Mouse (Mus musculus) adrenal gland, postnatal 36 days (tissue): ENCODE results near the gene Sdk1. TPM values are rescaled to one million over a fixed set of nuclear protein-coding genes. Genes with fewer than 3 reads are reported as not detected.
A peak's percentile ranks its signal among the peaks of the same experiment; 100 is the strongest.

Experiments used
- DNase-seq, 2 experiments: peaks; one replicate each; pipeline ENCODE4 v3.0.0; 2021; ENCODE audit warnings: mixed read lengths in 1 of 2
- total RNA-seq, 2 experiments: library from RNA; stranded (reverse); gene quantifications; 2 replicates each; pipeline ENCODE4 v1.2.3; 2021

The Sdk1 gene
- total RNA-seq, 2 experiments from 2014 or later, result 11.4 to 24.0 TPM

DNA sequence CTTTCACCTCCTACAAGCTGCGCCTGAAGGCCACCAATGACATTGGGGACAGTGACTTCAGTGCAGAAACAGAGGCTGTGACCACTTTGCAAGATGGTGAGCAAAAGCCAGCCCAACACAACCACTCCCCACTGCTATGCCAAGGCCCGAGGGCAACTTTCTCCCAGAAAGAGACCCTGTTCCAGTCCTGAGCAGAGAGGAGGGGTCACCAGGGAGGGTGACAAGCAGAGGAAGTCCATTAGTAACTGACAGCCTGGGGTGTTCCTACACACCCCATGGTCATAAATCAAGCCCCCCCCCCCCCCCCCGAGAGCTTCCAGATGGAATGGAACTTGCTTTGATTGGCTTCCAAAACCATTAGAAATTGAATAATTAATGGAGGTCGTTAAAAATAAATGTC, 886.5 kb downstream of the Sdk1 start:
- no peak for DNase-seq

DNA sequence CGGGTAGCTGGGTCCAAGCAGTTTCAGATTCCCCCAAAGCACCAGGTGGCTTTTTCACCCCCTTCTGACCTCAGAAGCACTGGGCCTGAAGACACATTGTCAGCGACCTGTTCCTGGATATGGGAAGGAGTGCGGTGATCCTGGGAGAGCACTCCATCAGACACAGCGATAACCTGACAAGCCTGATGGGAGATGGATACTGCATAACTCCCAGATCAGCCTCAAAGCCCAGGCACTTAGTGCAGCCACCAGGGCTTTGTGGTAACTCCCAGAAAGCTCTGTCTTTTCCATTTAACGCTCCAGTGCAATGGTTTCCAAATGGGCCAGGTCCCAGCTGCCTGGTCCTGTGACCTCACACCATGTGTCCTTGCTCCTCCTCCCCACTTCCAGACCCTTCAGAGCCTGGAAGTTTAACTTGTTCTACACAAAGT, 886.9 kb downstream of the Sdk1 start:
- no peak for DNase-seq

DNA sequence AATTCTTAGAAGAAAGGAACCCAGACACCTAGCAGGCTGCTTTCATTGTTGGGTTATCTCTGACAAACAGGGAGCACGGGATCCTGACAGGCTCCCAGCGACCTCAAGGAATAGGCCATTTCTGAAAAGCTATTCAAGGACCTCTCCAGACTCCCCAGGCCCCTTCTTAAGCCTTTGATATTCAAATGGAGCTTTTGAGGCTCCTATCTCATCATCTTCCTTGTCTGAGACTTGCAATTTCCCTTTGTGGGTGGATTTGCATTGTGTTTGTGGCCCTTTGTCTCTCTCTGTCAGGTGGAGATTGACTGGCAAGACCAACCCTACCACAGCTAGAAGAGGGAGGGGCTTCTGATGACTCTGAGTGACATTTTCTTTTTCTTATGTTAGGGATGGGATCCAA, 888.7 kb downstream of the Sdk1 start:
- DNase-seq, result no peak

DNA sequence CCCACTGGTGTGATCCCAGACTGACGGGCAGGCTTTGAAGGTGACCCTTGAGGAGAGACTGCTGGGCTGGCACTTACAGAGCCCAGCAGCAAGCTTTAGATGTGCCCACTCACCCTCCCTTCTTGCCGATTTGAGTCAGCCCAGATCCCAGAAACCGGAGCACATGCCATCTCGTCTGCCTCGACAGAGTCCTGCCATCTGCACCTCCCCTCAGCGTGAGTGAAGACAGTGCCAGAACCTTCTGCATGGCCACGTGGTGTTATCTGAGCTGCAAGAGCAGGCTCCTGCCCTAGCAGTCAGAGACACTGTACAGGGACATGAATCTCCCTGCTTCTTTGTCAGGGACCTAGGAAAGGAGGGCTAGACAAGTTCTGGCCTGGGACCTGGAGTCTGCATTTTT, 898.7 kb downstream of the Sdk1 start:
- DNase-seq, result no peak

DNA sequence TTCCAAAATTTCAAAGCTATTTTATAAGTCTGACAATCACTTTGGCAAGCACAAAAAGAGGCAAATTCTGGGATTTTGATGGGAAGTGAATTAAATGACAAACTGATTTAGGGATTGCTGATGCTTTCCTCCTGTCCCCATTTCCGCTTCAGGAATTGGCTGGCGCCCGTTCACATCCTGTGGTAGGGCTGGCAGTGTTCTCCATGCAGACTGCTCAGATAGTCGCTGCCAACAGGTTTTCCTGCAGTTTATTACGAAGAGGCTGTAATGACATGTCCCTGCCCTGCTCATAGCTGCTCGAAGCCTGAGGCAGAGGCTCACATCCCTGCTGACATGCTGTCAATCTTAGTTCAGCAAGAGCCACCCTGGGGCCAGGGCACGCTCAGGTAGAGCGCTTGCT, 908.3 kb downstream of the Sdk1 start:
- DNase-seq, result no peak

DNA sequence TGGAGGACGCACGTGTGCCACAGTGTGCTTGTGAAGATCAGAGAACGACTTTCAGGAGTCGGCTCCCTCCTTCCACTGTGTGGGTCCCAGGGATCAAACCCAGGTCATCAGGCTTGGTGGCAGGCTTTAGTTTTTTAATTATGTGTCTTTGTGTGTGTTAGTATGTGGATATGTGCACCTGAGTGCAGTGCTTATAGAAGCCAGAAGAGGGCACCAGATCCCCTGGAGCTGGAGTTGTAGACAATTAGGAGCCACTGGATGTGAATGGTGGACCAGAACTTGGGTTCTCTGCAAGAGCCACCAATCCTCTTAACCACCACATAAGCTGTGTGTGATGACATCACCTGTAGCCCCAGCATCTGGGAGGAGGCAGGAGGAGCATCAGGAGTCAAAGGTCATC, 909.5 kb downstream of the Sdk1 start:
- no peak for DNase-seq

DNA sequence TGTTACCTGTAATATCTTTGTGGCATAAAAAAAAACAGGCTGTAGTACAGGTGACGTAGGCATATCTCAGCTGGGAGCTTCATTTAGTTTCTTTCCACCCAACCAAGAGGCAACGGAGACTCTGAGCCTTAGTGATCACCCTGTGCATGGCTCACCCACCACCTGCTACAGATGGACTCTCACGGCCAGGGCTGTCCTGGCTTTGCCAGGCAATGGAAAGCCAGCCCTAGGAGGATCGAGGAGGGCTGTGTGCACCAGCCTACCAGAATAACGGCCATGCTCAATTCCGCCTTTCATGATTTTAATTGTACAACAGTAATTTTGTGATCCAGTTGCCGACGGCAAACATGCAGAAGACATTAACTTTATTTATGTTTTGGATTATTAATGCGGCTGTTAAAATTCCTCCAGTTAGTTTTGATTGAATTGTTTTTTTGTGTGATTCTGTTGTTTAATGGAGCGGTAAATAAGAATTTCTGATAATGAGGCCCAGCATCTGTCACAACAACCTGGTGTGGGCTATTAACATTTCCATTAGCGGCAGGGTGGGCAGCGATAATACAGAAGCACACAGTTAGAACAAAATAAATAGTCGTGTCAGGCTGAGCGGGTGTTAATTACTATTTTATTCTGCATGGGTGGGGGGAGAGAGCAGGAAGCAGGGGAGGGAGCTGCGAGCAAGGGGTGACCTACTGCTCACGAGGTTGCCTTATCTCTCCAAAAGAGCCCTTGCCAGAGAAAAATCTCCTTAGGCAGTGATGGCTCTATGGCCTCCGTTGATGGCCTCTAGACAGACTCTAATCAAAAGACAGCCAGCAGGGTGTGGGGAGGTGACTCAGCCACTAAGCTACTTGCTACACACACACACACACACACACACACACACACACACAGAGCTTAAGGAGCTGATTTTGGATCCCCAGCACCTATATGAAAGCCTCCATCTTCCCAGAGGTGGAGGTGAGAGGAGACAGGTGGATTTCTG, 915.9 kb downstream of the Sdk1 start:
- no peak for DNase-seq

DNA sequence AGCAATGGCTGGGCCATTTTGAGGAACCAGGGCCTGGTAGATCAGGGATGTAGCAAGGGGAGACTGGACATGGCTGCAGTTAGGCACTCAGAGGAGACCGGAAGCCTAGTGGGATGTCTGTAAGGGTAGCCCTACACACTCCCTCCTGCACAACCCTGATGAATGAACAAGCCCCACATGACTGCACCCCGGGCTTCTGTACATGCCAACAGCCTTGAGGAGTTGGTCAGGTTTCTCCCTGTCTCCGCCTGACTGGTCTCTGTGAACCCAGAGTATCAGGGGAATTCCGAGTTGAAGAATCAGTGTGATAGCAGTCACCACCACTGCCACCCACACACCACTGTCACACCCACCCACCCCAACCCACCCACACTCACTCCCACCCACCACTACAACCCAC, 922.2 kb downstream of the Sdk1 start:
- DNase-seq, result no peak

DNA sequence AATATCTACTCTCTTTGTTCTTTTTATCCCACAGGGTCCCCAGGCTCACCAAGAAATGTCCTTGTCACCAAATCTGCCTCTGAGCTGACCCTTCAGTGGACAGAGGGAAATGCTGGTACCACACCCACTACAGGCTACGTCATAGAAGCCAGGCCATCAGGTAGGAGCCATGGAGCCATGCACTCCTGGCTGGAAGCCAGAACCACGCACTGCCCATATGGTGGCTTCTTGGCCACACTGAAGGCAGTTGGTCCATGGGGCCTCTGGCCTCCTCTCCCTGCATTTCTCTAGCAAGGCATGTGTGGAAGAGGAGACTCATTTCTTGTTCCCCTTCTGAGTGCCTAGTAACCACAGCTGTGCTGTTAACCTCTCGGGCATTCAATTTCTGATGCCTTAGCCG, 932.3 kb downstream of the Sdk1 start:
- no peak for DNase-seq

DNA sequence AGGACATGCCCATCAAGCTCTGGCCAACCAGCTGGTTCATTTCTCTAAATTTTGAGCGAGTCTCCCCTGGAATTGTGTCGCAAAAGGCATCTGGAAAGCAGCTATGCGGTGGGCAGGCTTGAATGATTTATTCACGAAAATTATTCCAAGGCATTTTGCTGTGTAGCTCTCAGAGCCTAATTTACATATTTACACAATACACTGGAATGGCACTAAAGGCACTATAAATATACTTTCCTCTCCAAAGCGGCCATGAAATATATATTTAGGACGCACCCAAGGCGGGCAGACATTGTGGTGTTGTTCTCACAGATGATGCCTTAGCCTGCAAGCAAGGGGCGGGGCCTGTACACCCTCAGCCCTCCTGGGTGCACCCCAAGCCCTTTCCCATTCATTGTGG, 936.9 kb downstream of the Sdk1 start:
- no peak for DNase-seq

DNA sequence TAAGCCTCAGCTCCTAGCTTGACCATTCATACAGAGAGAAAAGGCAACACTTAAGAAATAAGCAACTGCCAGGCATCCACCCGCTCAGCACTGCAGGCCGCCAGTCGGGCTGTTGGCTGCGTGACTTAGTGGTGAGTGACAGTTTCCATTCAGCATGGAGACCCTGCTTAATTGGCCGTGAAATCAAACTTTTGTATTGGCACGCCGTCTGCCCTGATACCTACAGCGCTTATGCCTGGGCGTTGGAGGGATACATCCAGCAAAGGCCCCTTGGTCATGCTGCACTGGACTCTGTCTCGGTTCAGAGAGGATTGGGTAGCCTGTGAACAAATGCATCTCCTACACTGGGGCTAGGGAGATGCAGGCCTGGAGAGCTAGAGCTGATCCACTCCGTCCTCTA, 938.0 kb downstream of the Sdk1 start:
- no peak for DNase-seq

DNA sequence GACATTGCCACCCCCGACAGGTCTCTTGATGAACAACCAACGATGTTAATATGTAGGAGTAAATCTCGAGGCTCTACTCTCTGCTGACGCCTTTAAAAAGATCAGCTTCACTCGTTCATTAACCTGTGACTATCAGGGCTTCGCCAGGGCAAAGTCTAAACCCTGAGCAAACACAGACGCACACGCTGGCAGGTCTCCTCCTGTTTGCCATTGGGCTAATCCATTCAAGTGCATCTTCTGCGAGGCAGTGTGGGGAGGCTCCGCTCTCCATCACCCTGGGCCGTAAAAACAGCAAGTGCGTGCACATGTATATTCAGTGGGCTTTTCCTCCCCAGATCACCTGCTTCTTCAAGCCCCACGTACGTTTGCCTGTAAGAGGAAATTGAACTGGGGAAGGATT, 940.6 kb downstream of the Sdk1 start:
- DNase-seq, result no peak

DNA sequence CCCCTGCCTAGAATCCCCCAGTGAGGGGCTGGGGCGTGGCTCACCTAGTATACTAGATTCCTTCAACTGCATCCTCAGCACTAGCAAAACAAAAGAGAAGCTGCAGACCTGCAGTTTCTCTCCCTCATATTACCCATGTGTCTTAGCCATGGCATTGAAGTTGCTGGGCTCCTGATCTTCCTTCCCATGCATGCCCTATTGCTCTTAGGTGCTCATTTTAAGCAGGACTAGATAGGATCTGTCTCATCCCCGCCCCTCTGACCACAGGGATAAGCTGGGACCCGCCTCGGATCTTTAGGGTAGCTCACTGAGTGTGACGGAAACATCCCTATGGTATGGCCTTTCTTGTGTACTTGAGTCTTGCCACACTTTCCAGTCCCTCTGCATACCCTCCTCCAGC, 947.5 kb downstream of the Sdk1 start:
- DNase-seq, result no peak

DNA sequence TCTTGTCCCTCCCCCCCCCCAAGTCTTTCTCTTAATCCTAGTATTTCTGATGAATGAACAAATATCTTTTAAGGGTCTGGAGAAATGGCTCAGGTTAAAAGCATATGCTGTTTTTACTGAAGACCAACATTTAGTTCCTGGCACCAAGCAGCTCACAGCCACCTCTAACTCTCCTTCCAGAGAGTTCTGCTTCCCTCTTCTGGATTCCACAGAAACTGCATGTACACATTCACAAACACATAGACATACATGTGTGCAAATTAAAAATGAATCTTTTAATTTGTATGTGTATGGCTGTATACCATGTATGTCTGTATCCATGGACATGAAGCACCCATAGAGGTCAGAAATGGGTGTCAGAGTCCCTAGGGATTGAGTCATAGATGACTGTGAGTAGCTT, 968.6 kb downstream of the Sdk1 start:
- DNase-seq, result peak in 1 of 2 experiments; percentile 19

DNA sequence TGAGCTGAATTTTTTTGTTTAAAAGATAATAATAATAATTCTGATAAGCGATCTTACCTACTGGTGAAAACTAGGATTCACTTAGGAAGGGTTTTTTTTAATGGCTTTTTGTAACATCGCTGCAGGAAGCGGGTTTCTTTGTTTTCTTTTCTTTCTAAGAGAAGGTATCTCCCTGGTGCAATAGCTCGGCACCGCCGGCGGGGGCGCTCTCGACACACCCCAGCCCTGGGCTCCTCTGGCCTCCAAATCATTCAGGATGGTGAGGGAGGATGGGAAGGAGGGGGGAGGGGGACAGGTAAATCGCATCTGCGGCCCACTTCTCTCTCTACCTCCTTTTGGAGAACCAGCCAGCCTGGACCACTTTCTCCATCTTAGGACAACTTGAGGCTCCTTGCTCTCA, 971.0 kb downstream of the Sdk1 start:
- peak in 1 of 2 experiments; percentile 4 for DNase-seq

DNA sequence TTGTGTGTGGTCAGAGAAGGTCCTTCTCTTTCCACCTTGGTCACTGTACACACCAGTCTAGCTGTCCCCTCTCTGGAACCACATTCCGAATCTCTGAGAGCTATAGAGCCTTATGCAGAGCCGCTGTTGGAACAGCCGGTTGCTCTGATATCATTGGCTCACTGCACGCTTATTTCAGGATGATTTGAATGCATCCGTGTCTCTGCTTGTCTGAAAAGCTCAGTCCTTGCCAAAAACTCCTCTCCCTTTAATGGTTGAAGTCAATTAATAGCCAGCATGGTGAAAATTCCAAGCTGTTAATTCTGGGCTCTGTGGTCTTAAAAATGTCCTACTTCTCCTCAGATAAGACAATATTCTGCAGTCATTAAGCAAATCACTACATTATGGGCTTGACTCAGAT, 974.7 kb downstream of the Sdk1 start:
- DNase-seq, result no peak

DNA sequence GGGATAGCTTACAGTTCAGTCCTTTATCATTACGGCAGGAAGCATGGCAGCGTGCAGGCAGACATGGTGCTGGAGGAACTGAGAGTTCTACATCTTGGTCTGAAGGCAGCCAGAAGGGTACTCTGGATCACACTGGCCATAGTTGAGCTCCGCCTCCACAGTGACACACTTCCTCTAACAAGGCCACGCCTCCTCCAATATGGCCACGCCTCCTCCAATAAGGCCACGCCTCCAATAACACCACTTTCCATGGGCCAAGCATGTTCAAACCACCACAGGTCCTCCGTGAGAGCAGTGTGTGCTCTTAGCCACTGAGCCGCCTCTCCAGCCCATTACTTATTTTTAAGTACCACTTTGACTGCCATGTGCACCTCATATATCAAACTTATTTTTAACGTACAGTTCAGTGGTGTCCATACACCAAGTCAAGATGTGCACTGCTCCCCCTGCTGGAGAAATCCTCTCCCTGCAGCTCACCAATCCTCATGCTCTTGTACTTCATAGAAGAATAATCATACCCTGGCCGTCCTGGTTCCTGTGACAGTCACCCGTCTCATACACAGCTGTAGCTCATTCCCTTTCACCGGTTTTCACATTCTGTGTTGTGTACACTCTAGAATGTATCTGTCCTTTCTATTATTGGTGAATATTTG, 979.7 kb downstream of the Sdk1 start:
- peak; percentile 22 to 40 for DNase-seq

DNA sequence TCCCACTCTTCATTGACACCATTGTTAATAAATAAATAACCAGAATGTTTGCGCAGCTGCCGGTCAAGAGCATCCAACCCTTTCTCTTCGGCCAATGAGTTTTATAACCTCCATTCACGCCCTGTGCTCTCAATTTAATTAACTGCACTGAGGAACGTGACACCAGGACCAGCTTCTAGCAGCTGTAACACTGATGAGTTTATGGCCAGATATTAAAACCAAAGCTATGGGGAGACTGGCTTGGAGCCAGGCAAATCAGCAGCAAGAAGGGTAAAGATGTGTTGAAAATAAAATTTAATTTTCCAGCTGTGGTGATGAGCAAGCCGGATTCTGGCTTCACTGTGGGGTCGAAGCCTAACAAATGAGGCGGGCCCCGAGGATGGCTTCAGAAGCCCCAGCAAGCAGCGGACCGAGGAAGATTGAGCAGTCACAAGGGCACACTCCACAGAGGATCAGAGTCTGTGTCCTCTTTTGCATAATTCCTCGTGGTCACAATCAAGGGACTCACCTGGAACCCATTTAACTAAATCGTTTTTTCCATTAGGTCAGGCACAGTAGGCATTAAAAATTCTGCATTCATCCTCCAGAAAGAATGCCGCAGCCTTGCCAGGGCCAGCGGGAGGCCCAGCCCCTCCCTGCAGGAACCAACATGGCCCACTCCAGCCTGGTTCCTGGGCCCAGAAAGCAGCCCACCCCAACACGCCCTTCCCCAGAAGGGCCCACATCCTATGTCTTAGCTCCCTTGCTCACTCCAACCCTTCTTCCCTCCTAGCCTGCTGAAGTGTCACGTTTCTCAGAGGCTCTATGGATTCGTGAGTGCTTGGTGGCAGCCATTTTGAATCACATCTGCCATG, 987.9 kb downstream of the Sdk1 start:
- DNase-seq, result no peak

DNA sequence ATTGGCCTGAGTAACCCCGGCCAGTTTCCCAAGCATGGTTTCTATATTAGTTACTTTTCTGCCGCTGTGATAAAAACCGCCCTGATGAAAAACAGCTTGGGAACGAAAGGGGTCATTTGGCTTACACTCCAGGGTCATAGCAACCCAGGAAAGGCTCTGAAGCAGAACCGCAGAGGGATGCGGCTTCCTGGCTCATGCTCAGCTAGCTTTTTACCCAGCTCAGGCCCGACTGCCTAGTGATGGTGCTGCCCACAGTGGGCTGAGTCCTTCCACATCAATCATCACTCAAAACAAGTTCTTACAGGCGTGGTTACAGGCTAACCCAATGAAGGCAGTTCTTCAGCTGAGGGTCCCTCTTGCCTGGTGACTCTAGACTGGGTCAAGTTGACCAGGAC, 988.5 kb downstream of the Sdk1 start:
- DNase-seq, result no peak

DNA sequence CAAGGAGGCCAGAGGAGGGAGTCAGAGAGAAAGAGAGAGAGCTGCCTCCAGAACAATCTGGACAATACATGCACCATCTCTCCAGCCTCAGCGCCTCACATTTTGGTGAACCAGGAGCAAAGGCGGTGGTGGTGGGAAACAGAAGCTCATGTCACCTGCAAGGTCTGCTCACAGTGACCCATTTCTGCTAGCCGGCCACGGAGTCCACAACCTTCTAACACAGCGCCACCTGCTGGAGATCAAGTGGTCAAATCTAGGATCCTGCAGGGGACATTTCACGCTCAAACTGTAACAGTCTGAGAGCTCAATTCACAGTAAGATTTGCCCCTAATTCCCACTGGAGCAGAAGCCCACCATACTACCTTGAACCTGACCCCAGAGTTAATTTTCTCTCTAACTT, 999.0 kb downstream of the Sdk1 start:
- no peak for DNase-seq

DNA sequence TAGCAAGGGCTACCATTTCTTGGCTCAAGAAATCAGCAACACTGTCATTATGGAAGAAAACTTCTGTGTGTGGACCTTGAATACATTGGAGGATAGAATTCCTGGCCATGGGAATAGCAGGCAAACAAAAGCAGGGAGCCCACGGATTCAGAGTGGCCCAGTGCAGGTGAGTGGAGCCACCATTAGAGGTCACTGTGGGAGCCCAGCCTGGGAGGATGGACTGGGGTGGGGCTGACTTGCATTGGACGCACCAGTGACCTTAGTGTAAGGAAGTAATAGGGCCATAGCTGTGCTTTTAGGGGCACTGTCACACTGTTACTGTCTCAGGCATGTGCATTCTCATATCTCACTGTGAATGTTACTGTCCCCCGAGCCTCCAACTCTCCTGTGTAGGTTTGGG, 1001.3 kb downstream of the Sdk1 start:
- peak in 1 of 2 experiments; percentile 24 for DNase-seq

DNA sequence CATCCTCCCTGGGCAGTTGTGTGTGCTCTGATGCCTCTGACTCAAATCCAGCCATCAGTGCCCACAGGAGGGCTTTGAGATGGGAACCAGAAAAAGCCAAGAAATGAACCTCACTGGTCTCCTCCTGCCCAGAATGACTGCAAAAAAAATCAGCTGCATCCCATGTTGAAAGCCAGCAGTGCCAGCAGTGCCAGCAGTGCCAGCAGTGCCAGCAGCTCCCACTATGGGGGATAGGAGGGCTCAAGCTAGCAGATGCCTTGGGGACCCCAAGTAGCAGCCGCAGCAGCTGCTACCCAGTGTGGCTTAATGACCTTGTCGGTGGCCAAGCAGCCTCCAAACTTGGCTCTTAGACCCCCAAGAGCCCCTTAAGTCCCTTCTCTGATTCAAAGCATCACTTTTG, 1001.8 kb downstream of the Sdk1 start:
- no peak for DNase-seq

DNA sequence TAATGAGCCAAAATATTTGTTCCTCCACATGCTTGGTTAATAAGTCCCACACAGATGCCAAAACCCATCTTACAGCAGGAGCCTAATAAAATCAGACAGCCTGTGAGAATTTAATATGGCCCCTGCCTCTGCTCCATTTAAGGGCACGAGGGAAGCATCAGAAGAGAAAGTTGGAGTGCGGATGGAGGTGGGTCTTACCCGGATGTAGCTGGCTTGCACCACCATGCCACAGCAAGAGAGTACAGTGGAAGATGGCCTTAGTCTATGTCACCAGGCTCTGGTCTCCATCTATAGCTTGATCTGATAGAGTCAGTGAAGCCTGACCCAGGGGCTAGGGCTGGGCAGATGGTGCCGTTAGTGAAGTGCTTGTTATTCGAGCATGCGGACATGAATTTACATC, 1014.9 kb downstream of the Sdk1 start:
- no peak for DNase-seq
